Mouse (Mus musculus) 416B (cell line): ENCODE data around the gene Gm42688.

Source experiments
- DNase-seq: peaks from one replicate; pipeline ENCODE4 v3.0.0; 2011; ENCODE audit warnings: low read depth

Gm42688 gene

GRCm38 (mm10) chr6:83101316-83101687 is at the start of gene Gm42688, which contains the start of gene Ccdc142:
Gene Gm42688, plus strand, starts transcription at chr6:83101617.
Gene Ccdc142, plus strand, starts transcription at chr6:83101601.
- peak; percentile 96 for DNase-seq

- peak; percentile 67 for DNase-seq
Measured at GRCm38 (mm10) chr6:83053136-83053960, 48.1 kb upstream of the Gm42688 start.

- peak; percentile 97 for DNase-seq
Measured at GRCm38 (mm10) chr6:83054074-83054851, 47.2 kb upstream of the Gm42688 start, which contains the start of gene Aup1. Gene Aup1, plus strand, starts transcription at chr6:83054521.

- DNase-seq, result peak; percentile 43
Measured at GRCm38 (mm10) chr6:83054871-83055431, 46.5 kb upstream of the Gm42688 start, which contains the start of gene Htra2. Gene Htra2, minus strand, starts transcription at chr6:83055273.

GRCm38 (mm10) chr6:83057790-83058189 is 43.6 kb upstream of the Gm42688 start, which contains the start of gene Dqx1:
Gene Dqx1, plus strand, starts transcription at chr6:83057844.
- DNase-seq, result peak; percentile 36

- DNase-seq, result no peak
Measured at GRCm38 (mm10) chr6:83058725-83059124, 42.7 kb upstream of the Gm42688 start.

GRCm38 (mm10) chr6:83065995-83066394 is 35.4 kb upstream of the Gm42688 start:
- no peak for DNase-seq

- DNase-seq, result no peak
Measured at GRCm38 (mm10) chr6:83066441-83066840, 35.0 kb upstream of the Gm42688 start.

GRCm38 (mm10) chr6:83068221-83068620 is 33.2 kb upstream of the Gm42688 start:
- no peak for DNase-seq

- DNase-seq, result no peak
Measured at GRCm38 (mm10) chr6:83068706-83069487, 32.5 kb upstream of the Gm42688 start.

- DNase-seq, result no peak
Measured at GRCm38 (mm10) chr6:83069488-83070246, 31.8 kb upstream of the Gm42688 start.

GRCm38 (mm10) chr6:83070247-83070310 is 31.3 kb upstream of the Gm42688 start, which contains the start of gene Tlx2:
Gene Tlx2, minus strand, starts transcription at chr6:83070293.
- no peak for DNase-seq

GRCm38 (mm10) chr6:83070311-83071219 is 30.9 kb upstream of the Gm42688 start:
- DNase-seq, result no peak

GRCm38 (mm10) chr6:83071220-83071619 is 30.2 kb upstream of the Gm42688 start:
- DNase-seq, result no peak

- peak; percentile 72 for DNase-seq
Measured at GRCm38 (mm10) chr6:83074979-83075378, 26.4 kb upstream of the Gm42688 start.

- peak; percentile 31 for DNase-seq
Measured at GRCm38 (mm10) chr6:83077630-83078323, 23.6 kb upstream of the Gm42688 start, which contains the start of gene Pcgf1. Gene Pcgf1, plus strand, starts transcription at chr6:83077869.

GRCm38 (mm10) chr6:83078324-83078858 is 23.0 kb upstream of the Gm42688 start:
- peak; percentile 97 for DNase-seq

- DNase-seq, result no peak
Measured at GRCm38 (mm10) chr6:83080210-83080609, 21.2 kb upstream of the Gm42688 start.

GRCm38 (mm10) chr6:83083497-83083896 is 17.9 kb upstream of the Gm42688 start:
- DNase-seq, result no peak
